Mouse (Mus musculus) cortical plate, adult 2 months (tissue): ENCODE measurements around the gene Tssk6.
A peak's percentile ranks its signal among the peaks of the same experiment; 100 is the strongest.

Experiments
- CTCF ChIP-seq: fragments of 200-500 bp; IDR thresholded peaks from 2 replicates; pipeline ENCODE4 v1.5.1; 2011; ENCODE audit warnings: mild to moderate bottlenecking, control low read depth, low read length; ENCODE audit not compliant: insufficient read depth; ENCODE audit errors: extremely low read depth
- POLR2A ChIP-seq: fragments of 200-500 bp; IDR thresholded peaks from 2 replicates; pipeline ENCODE4 v1.6.1; 2011; ENCODE audit warnings: mild to moderate bottlenecking, low read length, control low read depth; ENCODE audit not compliant: insufficient read depth; ENCODE audit errors: extremely low read depth

DNA sequence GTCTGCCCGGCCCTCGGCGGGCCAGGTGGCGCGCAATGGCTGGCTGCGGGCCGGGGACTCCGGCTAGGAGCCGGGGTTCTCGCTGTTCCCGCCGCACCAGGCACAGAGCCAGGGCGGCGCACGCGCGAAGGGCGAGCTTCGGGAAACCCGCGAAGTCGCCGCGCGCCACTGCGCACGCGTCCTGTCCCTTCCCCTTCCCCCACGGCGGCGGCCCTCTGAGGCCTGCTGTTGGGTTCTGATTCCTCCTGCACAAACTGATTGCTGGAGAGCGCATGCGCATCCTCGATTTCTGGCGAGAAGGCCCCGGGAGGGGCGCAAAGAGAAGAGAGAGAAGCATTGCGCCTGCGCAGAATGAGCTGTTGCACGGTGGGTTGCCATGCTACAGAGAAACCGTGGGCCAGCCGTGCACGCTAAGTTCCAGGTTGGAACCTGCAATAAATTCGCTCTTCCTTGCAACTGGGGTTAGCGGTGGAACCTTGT, 1.1 kb downstream of the Tssk6 start:
- TF ChIP-seq CTCF (no peak), POLR2A (peak; percentile 65; the same call in 1 of the 2 replicates)
